Mouse (Mus musculus): ENCODE results near the gene Camta1.

- TF ChIP-seq CTCF (IDR thresholded peaks at IDR 0.05; ENCODE audit: borderline replicate concordance, control insufficient read depth, extremely low read depth, insufficient read depth, low read length, poor library complexity) (no peak), POLR2A (IDR thresholded peaks at IDR 0.05; ENCODE audit: control insufficient read depth, extremely low read depth, insufficient read depth, low read length, poor library complexity) (no peak)
Measured at GRCm38 (mm10) chr4:151586074-151586473, 275.6 kb downstream of the Camta1 start.
